Mouse (Mus musculus) ES-E14 (cell line): ENCODE measurements around the gene Cdca7l. TPM values are rescaled to one million over a fixed set of nuclear protein-coding genes. Genes with fewer than 3 reads are reported as not detected.
A peak's percentile ranks its signal among the peaks of the same experiment; 100 is the strongest.

Experiments
- DNase-seq: peaks from one replicate; pipeline ENCODE4 v3.0.0-alpha.2; 2013; ENCODE audit warnings: low read depth, low spot score
- H3K27ac ChIP-seq: 2 replicates; pipeline ENCODE4 v1.5.1; 2012; ENCODE audit warnings: low read depth, mild to moderate bottlenecking, low read length, moderate library complexity, mixed read lengths; ENCODE audit not compliant: poor library complexity, insufficient read depth, severe bottlenecking
- H3K36me3 ChIP-seq: 2 replicates; pipeline ENCODE4 v1.6.1; 2012; ENCODE audit warnings: mild to moderate bottlenecking, low read length, moderate library complexity, mixed read lengths; ENCODE audit not compliant: control insufficient read depth, poor library complexity, insufficient read depth, severe bottlenecking
- H3K4me1 ChIP-seq, 2 experiments: fragments of 150-350 bp in 1 of 2; sonication (generic) in 1 of 2; 2 replicates each; pipeline ENCODE4 v1.6.1; 2012; ENCODE audit warnings: low read length in 2 of 2, mild to moderate bottlenecking in 1 of 2, mixed read lengths in 1 of 2; ENCODE audit not compliant: control insufficient read depth in 2 of 2, insufficient read depth in 2 of 2, poor library complexity in 1 of 2
- H3K4me3 ChIP-seq, 2 experiments: fragments of 150-350 bp in 1 of 2; sonication (generic) in 1 of 2; 2 replicates each; pipeline ENCODE4 v1.5.1; 2012; ENCODE audit warnings: low read length in 2 of 2, low read depth in 1 of 2, mild to moderate bottlenecking in 1 of 2, mixed read lengths in 1 of 2; ENCODE audit not compliant: insufficient read depth in 1 of 2, poor library complexity in 1 of 2, severe bottlenecking in 1 of 2
- H3K9ac ChIP-seq: 2 replicates; pipeline ENCODE4 v1.6.1; 2012; ENCODE audit warnings: low read depth, mild to moderate bottlenecking, low read length, mixed read lengths; ENCODE audit not compliant: poor library complexity, insufficient read depth, severe bottlenecking
- H3K9me3 ChIP-seq: fragments of 150-350 bp; sonication (generic); 2 replicates; pipeline ENCODE4 v1.6.1; 2012; ENCODE audit warnings: low read depth, mild to moderate bottlenecking, low read length; ENCODE audit not compliant: control insufficient read depth, insufficient read depth
- CHD2 ChIP-seq: IDR thresholded peaks from 2 replicates; pipeline ENCODE4 v1.6.1; 2014; ENCODE audit warnings: mild to moderate bottlenecking, low read depth, low read length, inconsistent platforms
- HCFC1 ChIP-seq: IDR thresholded peaks from 2 replicates; pipeline ENCODE4 v1.6.1; 2012; ENCODE audit warnings: low read length, inconsistent platforms, borderline replicate concordance; ENCODE audit not compliant: insufficient read depth
- MAFK ChIP-seq: IDR thresholded peaks from 2 replicates; pipeline ENCODE4 v1.6.1; 2014; ENCODE audit warnings: mild to moderate bottlenecking, low read depth, low read length, inconsistent platforms; ENCODE audit not compliant: insufficient read depth
- ZC3H11A ChIP-seq: IDR thresholded peaks from 2 replicates; pipeline ENCODE4 v1.6.1; 2012; ENCODE audit warnings: low read depth, mild to moderate bottlenecking, inconsistent platforms, low read length, borderline replicate concordance
- ZNF384 ChIP-seq: IDR thresholded peaks from 2 replicates; pipeline ENCODE4 v1.6.1; 2012; ENCODE audit warnings: low read depth, low read length, inconsistent platforms
- in situ Hi-C, 2 experiments: fragments of 600-800 bp; cut with MboI; formaldehyde crosslinking; loops; one replicate each; pipeline ENCODE4 v1.15.1; 2025; ENCODE audit warnings: low sequenced_read_pairs in 2 of 2, inconsistent platforms in 1 of 2; ENCODE audit not compliant: unreplicated experiment in 2 of 2
- total RNA-seq: library from RNA; depleted of rRNA; stranded (reverse); fragments of 300-350 nt; gene quantifications from 2 replicates; pipeline ENCODE4 v1.2.3, GENCODE M21; 2012

The Cdca7l gene
- total RNA-seq, 1 experiment = 20.5 TPM

- Histone ChIP-seq H3K9ac (no peak overlapping the region), H3K4me1 (no peaks in the 10 kb centered on the region; a peak in 1 of 4 replicates), H3K9me3 (no peaks in the 10 kb centered on the region), H3K36me3 (no peaks in the 10 kb centered on the region), H3K27ac (no peak overlapping the region), H3K4me3 (no peak overlapping the region)
- TF ChIP-seq MAFK (no peak), ZNF384 (no peak), ZC3H11A (peak; percentile 59; the same call in 1 of the 2 replicates)
- in situ Hi-C loops = loop anchor here in 1 of 2 experiments (25.0 kb wide), 2 partner anchors 185 to 360 kb away; no protein-coding TSS in a partner anchor
- DNase-seq = peak; percentile 62
Observed at GRCm38 (mm10) chr12:117772638-117773037, 31.5 kb upstream of the Cdca7l start.

DNA sequence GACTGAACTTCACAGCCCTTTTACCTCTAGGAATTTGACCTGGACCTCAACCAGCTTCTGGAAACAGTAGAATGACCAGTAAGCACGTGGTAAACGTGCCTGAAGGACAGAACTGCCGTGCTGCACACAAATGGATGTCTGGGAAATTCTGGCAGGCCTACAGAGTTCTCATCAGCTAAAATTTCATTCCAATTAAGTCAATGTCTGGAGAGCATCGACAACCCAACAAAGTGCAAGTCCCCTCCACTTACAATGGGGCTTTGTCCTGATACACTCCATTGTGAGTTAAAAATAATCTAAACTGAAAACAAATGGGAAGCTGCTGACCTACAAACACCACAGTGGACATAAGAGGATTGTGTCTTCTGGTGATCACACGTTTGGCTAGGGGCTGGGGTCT is 27.2 kb upstream of the Cdca7l start:
- no peak overlapping the region for H3K9ac ChIP-seq
- DNase-seq = no peak
- H3K4me1 ChIP-seq = no peaks in the 10 kb centered on the region
- in situ Hi-C loops = no loop called here
- H3K9me3 ChIP-seq = no peaks in the 10 kb centered on the region
- H3K36me3 ChIP-seq = no peaks in the 10 kb centered on the region
- TF ChIP-seq ZC3H11A (no peak), ZNF384 (no peak), MAFK (no peak), CHD2 (no peak), HCFC1 (no peak)
- H3K27ac ChIP-seq = no peak overlapping the region
- no peak overlapping the region for H3K4me3 ChIP-seq

GRCm38 (mm10) chr12:117781360-117781759 is 22.7 kb upstream of the Cdca7l start:
- Histone ChIP-seq H3K9ac (no peak overlapping the region), H3K4me3 (no peak overlapping the region), H3K36me3 (no peaks in the 10 kb centered on the region), H3K9me3 (no peaks in the 10 kb centered on the region), H3K4me1 (no peaks in the 10 kb centered on the region), H3K27ac (no peak overlapping the region)
- in situ Hi-C loops = no loop called here
- DNase-seq = no peak
- TF ChIP-seq HCFC1 = no peak
- TF ChIP-seq CHD2 = no peak
- TF ChIP-seq ZNF384 = no peak
- no peak for TF ChIP-seq ZC3H11A
- TF ChIP-seq MAFK = no peak

GRCm38 (mm10) chr12:117783426-117783825 is 20.7 kb upstream of the Cdca7l start:
- in situ Hi-C loops = no loop called here
- H3K27ac ChIP-seq = no peak overlapping the region
- no peaks in the 10 kb centered on the region for H3K9me3 ChIP-seq
- H3K36me3 ChIP-seq = no peaks in the 10 kb centered on the region
- H3K4me1 ChIP-seq = peaks cover 0 to 5% of the 10 kb centered on the region in 2 experiments; a peak in 1 of 4 replicates
- DNase-seq = no peak
- TF ChIP-seq CHD2 (no peak), ZC3H11A (no peak), MAFK (no peak), ZNF384 (no peak), HCFC1 (no peak)
- no peak overlapping the region for H3K4me3 ChIP-seq
- no peak overlapping the region for H3K9ac ChIP-seq

DNA sequence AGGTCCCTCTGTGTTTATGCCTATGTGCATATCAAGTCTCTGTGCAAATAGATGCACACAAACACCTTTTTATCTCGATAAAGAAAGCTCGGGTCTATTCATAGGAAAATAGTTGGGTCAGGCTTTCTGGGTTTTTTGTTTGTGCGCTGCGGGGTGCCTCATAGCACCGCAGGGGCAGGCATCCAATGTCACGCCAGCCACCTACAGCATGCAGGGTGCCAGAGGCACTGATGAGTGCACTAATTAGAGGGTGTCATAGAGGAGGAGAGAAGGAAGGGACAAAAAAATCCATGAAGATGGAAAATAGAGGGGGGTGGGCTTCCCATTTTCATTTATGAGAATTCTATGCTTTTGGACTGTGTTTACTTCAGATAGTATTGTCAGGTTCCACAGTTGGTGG is 17.5 kb upstream of the Cdca7l start:
- Histone ChIP-seq H3K27ac (no peak overlapping the region), H3K36me3 (no peaks in the 10 kb centered on the region), H3K9ac (no peak overlapping the region), H3K4me1 (peaks cover 0 to 5% of the 10 kb centered on the region in 2 experiments; a peak in 1 of 4 replicates), H3K4me3 (no peak overlapping the region), H3K9me3 (no peaks in the 10 kb centered on the region)
- DNase-seq = no peak
- in situ Hi-C loops = no loop called here
- no peak for TF ChIP-seq CHD2
- no peak for TF ChIP-seq ZC3H11A
- no peak for TF ChIP-seq MAFK
- no peak for TF ChIP-seq HCFC1
- no peak for TF ChIP-seq ZNF384
